8 mouse cellular contexts compared by ENCODE assay signal in the genomic region with DNA sequence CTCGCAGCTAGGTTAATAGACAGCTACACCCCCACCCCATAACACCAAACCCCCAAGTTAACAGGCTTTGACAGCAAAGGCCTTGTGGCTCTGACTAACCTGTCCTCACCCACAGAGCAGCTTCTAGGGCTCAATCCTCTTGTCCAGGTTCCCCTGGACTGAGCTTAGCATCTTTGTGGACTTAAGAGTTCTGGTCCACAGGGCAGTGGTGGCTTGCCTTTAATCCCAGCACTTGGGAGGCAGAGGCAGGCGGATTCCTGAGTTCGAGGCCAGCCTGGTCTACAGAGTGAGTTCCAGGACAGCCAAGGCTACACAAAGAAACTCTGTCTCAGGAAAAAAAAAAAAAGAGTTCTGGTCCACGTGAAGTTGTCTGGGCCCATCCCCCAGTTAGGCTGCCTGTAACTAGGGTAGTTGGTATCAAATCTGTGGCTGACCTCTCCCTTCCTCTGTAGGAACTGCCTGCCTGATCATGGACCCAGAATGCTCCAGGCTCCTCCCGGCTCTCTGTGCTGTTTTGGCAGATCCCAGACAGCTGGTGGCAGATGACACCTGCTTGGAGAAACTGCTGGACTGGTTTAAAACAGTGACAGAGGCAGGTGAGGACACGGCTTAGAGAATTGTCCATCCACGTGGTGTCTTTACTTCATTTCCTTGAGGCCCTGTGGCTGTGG. TPM values are rescaled to one million over a fixed set of nuclear protein-coding genes. Genes with fewer than 3 reads are reported as not detected.
DNase-seq lines count a peak whose midpoint lies in the region; ATAC-seq and TF ChIP-seq lines count a peak whose summit lies in the region.

No protein-coding gene starts in this region.

- H3K4me1 ChIP-seq in heart, embryonic 15.5 days (replicated peaks): peaks cover 31% of the 10 kb centered on the region
- H3K4me1 ChIP-seq in limb, embryonic 14.5 days (ENCODE audit: control insufficient read depth, insufficient read depth, low read length): peaks cover 28% of the 10 kb centered on the region
- H3K4me1 ChIP-seq in neural tube, embryonic 13.5 days (replicated peaks): peaks cover 44% of the 10 kb centered on the region

- 0 out of 2 replicates have a peak, but pooled peaks have one; percentile 0 for ATAC-seq in frontal cortex, adult (ENCODE audit: low TSS enrichment)
- no peak for ATAC-seq in heart, embryonic 15.5 days (replicated peaks; ENCODE audit: insufficient number of reproducible peaks, insufficient read depth, low FRiP score, low read depth)
- ATAC-seq in limb, embryonic 14.5 days (ENCODE audit: low FRiP score, low read depth): no peak
- ATAC-seq in neural tube, embryonic 13.5 days (ENCODE audit: low read depth): no peak

- H3K27me3 ChIP-seq in heart, embryonic 15.5 days: no peaks in the 10 kb centered on the region
- no peaks in the 10 kb centered on the region for H3K27me3 ChIP-seq in limb, embryonic 14.5 days (ENCODE audit: control insufficient read depth, insufficient read depth, low read length)
- H3K27me3 ChIP-seq in neural tube, embryonic 13.5 days: no peaks in the 10 kb centered on the region

- no peak for TF ChIP-seq POLR2A in limb, embryonic 14.5 days (IDR thresholded peaks at IDR 0.05; ENCODE audit: borderline replicate concordance, extremely low read depth, insufficient read depth, insufficient read length)

- H3K36me3 ChIP-seq in heart, embryonic 15.5 days: peaks cover 19% of the 10 kb centered on the region; the same call in 1 of the 2 replicates
- H3K36me3 ChIP-seq in limb, embryonic 14.5 days (ENCODE audit: control insufficient read depth, insufficient read depth, low read length): peaks cover 31% of the 10 kb centered on the region
- peaks cover 29% of the 10 kb centered on the region for H3K36me3 ChIP-seq in neural tube, embryonic 13.5 days

- H3K9me3 ChIP-seq in heart, embryonic 15.5 days (replicated peaks): no peaks in the 10 kb centered on the region
- H3K9me3 ChIP-seq in limb, embryonic 14.5 days (ENCODE audit: control insufficient read depth, low read length): no peaks in the 10 kb centered on the region
- no peaks in the 10 kb centered on the region for H3K9me3 ChIP-seq in neural tube, embryonic 13.5 days

- peak overlapping the region; percentile 69 for H3K4me3 ChIP-seq in heart, embryonic 15.5 days
- H3K4me3 ChIP-seq in limb, embryonic 14.5 days (replicated peaks; ENCODE audit: low read length): peak overlapping the region; percentile 64
- H3K4me3 ChIP-seq in neural tube, embryonic 13.5 days: peak overlapping the region; percentile 68

- WGBS in heart, embryonic 15.5 days: 50% methylated on average over 7 of the region's 7 CpGs
- WGBS in limb, embryonic 14.5 days: 61% methylated on average over 7 of the region's 7 CpGs
- 68% methylated on average over 7 of the region's 7 CpGs for WGBS in neural tube, embryonic 13.5 days

- peak overlapping the region; percentile 75 for H3K27ac ChIP-seq in heart, embryonic 15.5 days
- H3K27ac ChIP-seq in limb, embryonic 14.5 days (replicated peaks; ENCODE audit: low read depth, low read length): peak overlapping the region; percentile 62
- H3K27ac ChIP-seq in neural tube, embryonic 13.5 days (replicated peaks): peak overlapping the region; percentile 89

- peak overlapping the region; percentile 72 for H3K9ac ChIP-seq in heart, embryonic 15.5 days
- peak overlapping the region; percentile 70 for H3K9ac ChIP-seq in limb, embryonic 14.5 days (ENCODE audit: low read depth, low read length, severe bottlenecking)
- H3K9ac ChIP-seq in neural tube, embryonic 13.5 days: peak overlapping the region; percentile 87

- no peak for DNase-seq in frontal cortex, adult 2 months (ENCODE audit: extremely low spot score in 1 of 2, low spot score in 1 of 2)
- DNase-seq in NIH3T3 (ENCODE audit: low read depth): peak; percentile 24
- no peak for DNase-seq in limb, embryonic 14.5 days (ENCODE audit: low spot score)
- DNase-seq in left cerebral cortex, postnatal 4 days: no peak
- no peak for DNase-seq in right cerebral cortex, postnatal 36 days (ENCODE audit: low spot score in 2 of 2)

- peak overlapping the region; percentile 79 for H3K4me2 ChIP-seq in heart, embryonic 15.5 days
- H3K4me2 ChIP-seq in limb, embryonic 14.5 days (replicated peaks; ENCODE audit: low read depth, low read length, severe bottlenecking): peak overlapping the region; percentile 82
- H3K4me2 ChIP-seq in neural tube, embryonic 13.5 days: peak overlapping the region; percentile 87

- intact Hi-C loops in left cerebral cortex, postnatal 4 days (cut with DNase I): no loop called here

RNA-seq across cellular contexts. Expression of a gene that starts 0.8 kb away (rescaled TPM):
- 23.2 and 23.5 TPM in 2 replicates for polyA plus RNA-seq in frontal cortex, adult 2 months (2012; rRNA removed)
- polyA plus RNA-seq in heart, embryonic 15.5 days (2015; fragmentation: Nextera tagmentation; extraction: Ambion mirVana): 12.2 and 16.9 TPM in 2 replicates
- 29.6 and 38.6 TPM in 2 replicates for polyA plus RNA-seq in limb, embryonic 14.5 days (2012; rRNA removed)
- 19.9 and 22.2 TPM in 2 replicates for polyA plus RNA-seq in limb, embryonic 14.5 days (2014; fragmentation: Nextera tagmentation; extraction: Ambion mirVana)
- polyA plus RNA-seq in neural tube, embryonic 13.5 days (2015; fragmentation: Nextera tagmentation; extraction: Ambion mirVana): 23.5 and 25.8 TPM in 2 replicates
- 10 to 100 TPM; 28.8 to 29.4 TPM for total RNA-seq in left cerebral cortex, postnatal 4 days (2021)

RNA-seq across cellular contexts. Expression of a gene that starts 3.5 kb away (rescaled TPM):
- polyA plus RNA-seq in frontal cortex, adult 2 months (2012; rRNA removed): 47.7 and 60.0 TPM in 2 replicates
- 8.2 and 10.0 TPM in 2 replicates for polyA plus RNA-seq in heart, embryonic 15.5 days (2015; fragmentation: Nextera tagmentation; extraction: Ambion mirVana)
- 38.3 and 43.1 TPM in 2 replicates for polyA plus RNA-seq in limb, embryonic 14.5 days (2012; rRNA removed)
- 23.4 and 24.0 TPM in 2 replicates for polyA plus RNA-seq in limb, embryonic 14.5 days (2014; fragmentation: Nextera tagmentation; extraction: Ambion mirVana)
- 22.9 and 24.1 TPM in 2 replicates for polyA plus RNA-seq in neural tube, embryonic 13.5 days (2015; fragmentation: Nextera tagmentation; extraction: Ambion mirVana)
- total RNA-seq in left cerebral cortex, postnatal 4 days (2021): 10 to 100 TPM; 70.1 to 75.6 TPM

RNA-seq across cellular contexts. Expression of a gene that starts 18.3 kb away (rescaled TPM):
- polyA plus RNA-seq in frontal cortex, adult 2 months (2012; rRNA removed): 15.3 and 17.0 TPM in 2 replicates
- polyA plus RNA-seq in heart, embryonic 15.5 days (2015; fragmentation: Nextera tagmentation; extraction: Ambion mirVana): 0.72 and 1.0 TPM in 2 replicates
- polyA plus RNA-seq in limb, embryonic 14.5 days (2012; rRNA removed): 1.1 and 1.4 TPM in 2 replicates
- polyA plus RNA-seq in limb, embryonic 14.5 days (2014; fragmentation: Nextera tagmentation; extraction: Ambion mirVana): 0.88 and 1.1 TPM in 2 replicates
- 1.6 and 2.1 TPM in 2 replicates for polyA plus RNA-seq in neural tube, embryonic 13.5 days (2015; fragmentation: Nextera tagmentation; extraction: Ambion mirVana)
- total RNA-seq in left cerebral cortex, postnatal 4 days (2021): 10 to 100 TPM; 19.3 to 26.0 TPM

RNA-seq across cellular contexts. Expression of a gene that starts 56.8 kb away (rescaled TPM):
- polyA plus RNA-seq in frontal cortex, adult 2 months (2012; rRNA removed): 137 and 141 TPM in 2 replicates
- polyA plus RNA-seq in heart, embryonic 15.5 days (2015; fragmentation: Nextera tagmentation; extraction: Ambion mirVana): 20.3 and 28.9 TPM in 2 replicates
- 118 and 180 TPM in 2 replicates for polyA plus RNA-seq in limb, embryonic 14.5 days (2012; rRNA removed)
- 57.5 and 66.3 TPM in 2 replicates for polyA plus RNA-seq in limb, embryonic 14.5 days (2014; fragmentation: Nextera tagmentation; extraction: Ambion mirVana)
- 68.5 and 72.3 TPM in 2 replicates for polyA plus RNA-seq in neural tube, embryonic 13.5 days (2015; fragmentation: Nextera tagmentation; extraction: Ambion mirVana)
- 100 to 1,000 TPM; 382 to 395 TPM for total RNA-seq in left cerebral cortex, postnatal 4 days (2021)
